Mouse (Mus musculus): Measurements from ENCODE around the gene Txn2.

Txn2 gene

GRCm38 (mm10) chr15:77906545-77906944 lies 22.3 kb downstream of the Txn2 start:
- DNase-seq (ENCODE audit: low read depth) = no peak

- no peak for DNase-seq (ENCODE audit: low read depth)
Observed at GRCm38 (mm10) chr15:77906081-77906480, 22.7 kb downstream of the Txn2 start.

- DNase-seq (ENCODE audit: low read depth) = peak; percentile 91
Observed at GRCm38 (mm10) chr15:77905275-77905970, 23.4 kb downstream of the Txn2 start.

GRCm38 (mm10) chr15:77904363-77904892 lies 24.4 kb downstream of the Txn2 start:
- no peak for DNase-seq (ENCODE audit: low read depth)

- DNase-seq (ENCODE audit: low read depth) = peak; percentile 45
Observed at GRCm38 (mm10) chr15:77903176-77903575, 25.6 kb downstream of the Txn2 start.

GRCm38 (mm10) chr15:77894926-77895325 lies 33.9 kb downstream of the Txn2 start:
- no peak for DNase-seq (ENCODE audit: low read depth)

- DNase-seq (ENCODE audit: low read depth) = peak; percentile 84
Observed at GRCm38 (mm10) chr15:77893292-77893691, 35.5 kb downstream of the Txn2 start.

- DNase-seq (ENCODE audit: low read depth) = no peak
Observed at GRCm38 (mm10) chr15:77892420-77892819, 36.4 kb downstream of the Txn2 start.

GRCm38 (mm10) chr15:77891766-77892165 lies 37.0 kb downstream of the Txn2 start:
- DNase-seq (ENCODE audit: low read depth) = peak; percentile 62

GRCm38 (mm10) chr15:77889761-77890422 lies 38.9 kb downstream of the Txn2 start:
- peak; percentile 54 for DNase-seq (ENCODE audit: low read depth)

- DNase-seq (ENCODE audit: low read depth) = peak; percentile 91
Observed at GRCm38 (mm10) chr15:77888286-77888685, 40.5 kb downstream of the Txn2 start.

GRCm38 (mm10) chr15:77887093-77887488 lies 41.7 kb downstream of the Txn2 start:
- DNase-seq (ENCODE audit: low read depth) = no peak

GRCm38 (mm10) chr15:77886369-77887092 lies 42.3 kb downstream of the Txn2 start:
- peak; percentile 44 for DNase-seq (ENCODE audit: low read depth)

GRCm38 (mm10) chr15:77885945-77886344 lies 42.9 kb downstream of the Txn2 start:
- peak; percentile 76 for DNase-seq (ENCODE audit: low read depth)

- DNase-seq (ENCODE audit: low read depth) = no peak
Observed at GRCm38 (mm10) chr15:77885159-77885558, 43.6 kb downstream of the Txn2 start.

- no peak for DNase-seq (ENCODE audit: low read depth)
Observed at GRCm38 (mm10) chr15:77883697-77884010, 45.2 kb downstream of the Txn2 start.

GRCm38 (mm10) chr15:77882797-77883696 lies 45.8 kb downstream of the Txn2 start:
- peak; percentile 91 for DNase-seq (ENCODE audit: low read depth)

- DNase-seq (ENCODE audit: low read depth) = no peak
Observed at GRCm38 (mm10) chr15:77882297-77882696, 46.5 kb downstream of the Txn2 start.

- peak; percentile 87 for DNase-seq (ENCODE audit: low read depth)
Observed at GRCm38 (mm10) chr15:77881698-77882097, 47.1 kb downstream of the Txn2 start.

- no peak for DNase-seq (ENCODE audit: low read depth)
Observed at GRCm38 (mm10) chr15:77880738-77881137, 48.1 kb downstream of the Txn2 start.

- DNase-seq (ENCODE audit: low read depth) = no peak
Observed at GRCm38 (mm10) chr15:77879756-77880155, 49.0 kb downstream of the Txn2 start.

GRCm38 (mm10) chr15:77877209-77877608 lies 51.6 kb downstream of the Txn2 start:
- DNase-seq (ENCODE audit: low read depth) = no peak

Data from NIH3T3 (cell line).